Mouse (Mus musculus) left cerebral cortex, adult 2 months (tissue): ENCODE results near the gene Olfr769. TPM values are rescaled to one million over a fixed set of nuclear protein-coding genes. Genes with fewer than 3 reads are reported as not detected.
"Not testable (repeated sequence)": the region's sequence is repeated elsewhere in the genome, so short reads cannot be mapped to it uniquely, and the experiment has no call there.

Experiments
- DNase-seq, 2 experiments: peaks; one replicate each; pipeline ENCODE4 v3.0.0; 2021 to 2022; ENCODE audit warnings: low spot score in 2 of 2, mixed read lengths in 1 of 2; ENCODE audit errors: extremely low spot score in 1 of 2
- H3K27ac ChIP-seq: fragments of 200-600 bp; 2 replicates; pipeline ENCODE4 v1.8.1; 2022
- H3K4me3 ChIP-seq: fragments of 200-600 bp; 2 replicates; pipeline ENCODE4 v1.8.1; 2022
- CTCF ChIP-seq: fragments of 200-600 bp; IDR thresholded peaks from 2 replicates; pipeline ENCODE4 v1.8.1; 2022; ENCODE audit warnings: antibody characterized with exemption, mild to moderate bottlenecking, moderate library complexity
- intact Hi-C: fragments of 180-260 bp; cut with DNase I; formaldehyde crosslinking; loops from one replicate; pipeline ENCODE4 v1.15.1; 2025
- long read RNA-seq, 2 experiments: library from polyadenylated mRNA; stranded (forward); transcript quantifications; one replicate each; pipeline ENCODE4 v2.0.0; 2021; ENCODE audit warnings: borderline mapping rate in 2 of 2
- total RNA-seq, 2 experiments: library from RNA; stranded (reverse); gene quantifications; 2 replicates each; pipeline ENCODE4 v1.2.3; 2021

Gene Olfr769
- total RNA-seq = not detected
- long read RNA-seq, experiment 1 = 0 reads
- long read RNA-seq, experiment 2 = 0 reads

GRCm38 (mm10) chr10:129117761-129118160 lies at the start of gene Olfr769:
TSS of gene Olfr769 (minus strand) at chr10:129117861.
- intact Hi-C loops = no loop called here
- H3K27ac ChIP-seq = no peak within 1 kb of the TSS
- no peak for DNase-seq
- TF ChIP-seq CTCF = no peak
- H3K4me3 ChIP-seq = no peak within 1 kb of the TSS

- no peak for DNase-seq
- no peak for TF ChIP-seq CTCF
- H3K4me3 ChIP-seq = no peak within 1 kb of the TSS
- H3K27ac ChIP-seq = no peak within 1 kb of the TSS
- intact Hi-C loops = no loop called here
Measured at GRCm38 (mm10) chr10:129164651-129165050, 47.0 kb upstream of the Olfr769 start, which contains the start of gene Olfr771. TSS of gene Olfr771 (minus strand) at chr10:129164751.

GRCm38 (mm10) chr10:129138898-129139297 lies 21.2 kb upstream of the Olfr769 start, which contains the start of gene Olfr770:
TSS of gene Olfr770 (minus strand) at chr10:129138998.
- H3K27ac ChIP-seq = no peak within 1 kb of the TSS
- TF ChIP-seq CTCF = no peak
- no peak for DNase-seq
- no peak within 1 kb of the TSS for H3K4me3 ChIP-seq
- intact Hi-C loops = no loop called here

- Histone ChIP-seq H3K4me3 (no peak overlapping the region), H3K27ac (no peak overlapping the region)
- DNase-seq = no peak
- TF ChIP-seq CTCF = no peak
- intact Hi-C loops = no loop called here
Measured at GRCm38 (mm10) chr10:129115146-129115545, 2.5 kb downstream of the Olfr769 start.

- TF ChIP-seq CTCF = no peak
- H3K27ac ChIP-seq = no peak overlapping the region
- intact Hi-C loops = no loop called here
- no peak for DNase-seq
- H3K4me3 ChIP-seq = no peak overlapping the region
Measured at GRCm38 (mm10) chr10:129101231-129101630, 16.4 kb downstream of the Olfr769 start.

- intact Hi-C loops = no loop called here
- Histone ChIP-seq H3K27ac (no peak within 1 kb of the TSS), H3K4me3 (no peak within 1 kb of the TSS)
- TF ChIP-seq CTCF = no peak
- DNase-seq = no peak
Measured at GRCm38 (mm10) chr10:129099275-129099674, 18.4 kb downstream of the Olfr769 start, which contains the start of gene Olfr768. TSS of gene Olfr768 (minus strand) at chr10:129099375.

GRCm38 (mm10) chr10:129082810-129083209 lies 34.9 kb downstream of the Olfr769 start, which contains the start of gene Olfr767:
TSS of gene Olfr767 (minus strand) at chr10:129082910.
- intact Hi-C loops, H3K4me3 ChIP-seq, DNase-seq, H3K27ac ChIP-seq: not testable (repeated sequence)

GRCm38 (mm10) chr10:129068877-129069276 lies 48.8 kb downstream of the Olfr769 start, which contains the start of gene Olfr766-ps1:
TSS of gene Olfr766-ps1 (minus strand) at chr10:129068977.
- intact Hi-C loops = no loop called here
- Histone ChIP-seq H3K4me3 (no peak within 1 kb of the TSS), H3K27ac (no peak within 1 kb of the TSS)
- TF ChIP-seq CTCF = no peak
- DNase-seq = no peak

Other genes starting within 250 kb of the Olfr769 start
- 10 to 100 TPM; 13.1 to 15.3 TPM for gene Gdf11, start 226.1 kb downstream of the Olfr769 start, total RNA-seq
- 10 to 100 TPM; 63.7 to 73.3 TPM for gene Cd63, start 216.9 kb downstream of the Olfr769 start, total RNA-seq
- gene Rdh5, start 195.0 kb downstream of the Olfr769 start, total RNA-seq = 1 to 10 TPM; 6.5 to 7.4 TPM
- 10 to 100 TPM; 78.8 to 80.8 TPM for gene Bloc1s1, start 193.8 kb downstream of the Olfr769 start, total RNA-seq
- 10 to 100 TPM; 13.2 to 16.3 TPM for gene Itga7, start 184.0 kb downstream of the Olfr769 start, total RNA-seq
- not detected for gene Mettl7b, start 156.9 kb downstream of the Olfr769 start, total RNA-seq
- not detected for gene Olfr9, start 128.4 kb downstream of the Olfr769 start, total RNA-seq
- gene Olfr763, start 107.1 kb downstream of the Olfr769 start, total RNA-seq = not detected
- gene Olfr764-ps1, start 78.0 kb downstream of the Olfr769 start, total RNA-seq = not detected
- not detected for gene Olfr765, start 67.9 kb downstream of the Olfr769 start, total RNA-seq
- gene Olfr766-ps1, start 48.9 kb downstream of the Olfr769 start, total RNA-seq = not detected
- gene Olfr767, start 35.0 kb downstream of the Olfr769 start, total RNA-seq = not detected
- gene Olfr768, start 18.5 kb downstream of the Olfr769 start, total RNA-seq = not detected
- not detected for gene Olfr770, start 21.1 kb upstream of the Olfr769 start, total RNA-seq
- gene Olfr771, start 46.9 kb upstream of the Olfr769 start, total RNA-seq = not detected
- gene Olfr772, start 60.1 kb upstream of the Olfr769 start, total RNA-seq = not detected
- gene Olfr773, start 69.6 kb upstream of the Olfr769 start, total RNA-seq = not detected
- gene Olfr774, start 118.3 kb upstream of the Olfr769 start, total RNA-seq = not detected
- gene Olfr775, start 130.6 kb upstream of the Olfr769 start, total RNA-seq = under 1 TPM; 0.09 to 0.16 TPM
- gene Olfr776, start 141.3 kb upstream of the Olfr769 start, total RNA-seq = not detected
- gene Olfr777, start 153.6 kb upstream of the Olfr769 start, total RNA-seq = not detected
- gene Olfr780, start 200.3 kb upstream of the Olfr769 start, total RNA-seq = not detected
- gene Olfr781, start 211.0 kb upstream of the Olfr769 start, total RNA-seq = not detected
- gene Olfr782, start 231.0 kb upstream of the Olfr769 start, total RNA-seq = not detected